Mouse (Mus musculus) left cerebral cortex, adult 18-20 months (tissue): Measurements from ENCODE around the gene Slc7a1. TPM values are rescaled to one million over a fixed set of nuclear protein-coding genes. Genes with fewer than 3 reads are reported as not detected.

Experiments used
- DNase-seq, 2 experiments: peaks; one replicate each; pipeline ENCODE4 v3.0.0; 2021 to 2022; ENCODE audit warnings: low spot score in 2 of 2, mixed read lengths in 1 of 2
- total RNA-seq, 2 experiments: library from RNA; stranded (reverse); gene quantifications; 2 replicates each; pipeline ENCODE4 v1.2.3; 2021

The Slc7a1 gene
- total RNA-seq, 2 experiments from 2014 or later = 27.6 to 29.3 TPM

- no peak for DNase-seq
Measured at GRCm38 (mm10) chr5:148393316-148393715, 6.4 kb downstream of the Slc7a1 start.

GRCm38 (mm10) chr5:148392831-148393230 lies 6.9 kb downstream of the Slc7a1 start:
- no peak for DNase-seq

GRCm38 (mm10) chr5:148389007-148389970 lies 10.4 kb downstream of the Slc7a1 start:
- peak in 1 of 2 experiments; percentile 42 for DNase-seq

GRCm38 (mm10) chr5:148388251-148389006 lies 11.3 kb downstream of the Slc7a1 start:
- DNase-seq = peak in 1 of 2 experiments; percentile 16

- no peak for DNase-seq
Measured at GRCm38 (mm10) chr5:148387820-148388219, 11.9 kb downstream of the Slc7a1 start.

- peak; percentile 42 to 49 for DNase-seq
Measured at GRCm38 (mm10) chr5:148386471-148386870, 13.2 kb downstream of the Slc7a1 start.

GRCm38 (mm10) chr5:148384501-148385055 lies 15.1 kb downstream of the Slc7a1 start:
- DNase-seq = no peak

- DNase-seq = no peak
Measured at GRCm38 (mm10) chr5:148383841-148384500, 15.7 kb downstream of the Slc7a1 start.

- DNase-seq = no peak
Measured at GRCm38 (mm10) chr5:148381083-148381482, 18.6 kb downstream of the Slc7a1 start.

GRCm38 (mm10) chr5:148380246-148380504 lies 19.5 kb downstream of the Slc7a1 start:
- no peak for DNase-seq

GRCm38 (mm10) chr5:148379455-148380245 lies 20.1 kb downstream of the Slc7a1 start:
- DNase-seq = no peak

GRCm38 (mm10) chr5:148378707-148379106 lies 21.0 kb downstream of the Slc7a1 start:
- no peak for DNase-seq

GRCm38 (mm10) chr5:148378232-148378508 lies 21.5 kb downstream of the Slc7a1 start:
- DNase-seq = no peak

- DNase-seq = no peak
Measured at GRCm38 (mm10) chr5:148377439-148378231, 22.1 kb downstream of the Slc7a1 start.

GRCm38 (mm10) chr5:148376358-148376757 lies 23.3 kb downstream of the Slc7a1 start:
- no peak for DNase-seq

GRCm38 (mm10) chr5:148375480-148375879 lies 24.2 kb downstream of the Slc7a1 start:
- DNase-seq = no peak

GRCm38 (mm10) chr5:148373092-148373685 lies 26.5 kb downstream of the Slc7a1 start:
- no peak for DNase-seq

GRCm38 (mm10) chr5:148372005-148372917 lies 27.4 kb downstream of the Slc7a1 start:
- DNase-seq = no peak
